Mouse (Mus musculus) frontal cortex, postnatal 36 days (tissue): ENCODE data around the gene Pxn.
"Not testable (repeated sequence)": the region's sequence is repeated elsewhere in the genome, so short reads cannot be mapped to it uniquely, and the experiment has no call there.

Source experiments
- DNase-seq, 2 experiments: peaks; one replicate each; pipeline ENCODE4 v3.0.0; 2022; ENCODE audit warnings: low spot score in 2 of 2

Pxn gene

DNA sequence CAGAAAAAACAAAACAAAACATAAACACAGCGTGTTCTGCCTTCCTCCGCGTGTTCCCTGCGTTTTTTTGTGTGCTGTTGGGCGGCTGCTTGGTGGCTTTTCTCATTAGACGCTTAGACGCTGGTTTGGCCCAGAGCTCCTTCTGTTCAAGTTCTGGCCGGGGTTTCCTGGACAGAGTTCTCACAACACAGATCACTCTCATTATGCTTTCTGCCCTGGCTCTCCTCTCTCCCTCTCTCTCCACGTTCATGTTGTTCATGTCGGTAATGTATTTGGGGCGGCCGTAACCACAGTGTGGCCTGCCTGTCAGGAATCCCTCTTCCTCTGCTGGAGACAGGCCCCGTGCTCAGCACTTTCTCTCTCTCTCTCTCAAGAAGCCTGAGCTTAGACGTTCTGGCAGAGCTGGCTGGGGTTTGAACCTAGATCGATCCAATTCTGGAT, 2.9 kb downstream of the Pxn start:
- DNase-seq, result no peak

DNA sequence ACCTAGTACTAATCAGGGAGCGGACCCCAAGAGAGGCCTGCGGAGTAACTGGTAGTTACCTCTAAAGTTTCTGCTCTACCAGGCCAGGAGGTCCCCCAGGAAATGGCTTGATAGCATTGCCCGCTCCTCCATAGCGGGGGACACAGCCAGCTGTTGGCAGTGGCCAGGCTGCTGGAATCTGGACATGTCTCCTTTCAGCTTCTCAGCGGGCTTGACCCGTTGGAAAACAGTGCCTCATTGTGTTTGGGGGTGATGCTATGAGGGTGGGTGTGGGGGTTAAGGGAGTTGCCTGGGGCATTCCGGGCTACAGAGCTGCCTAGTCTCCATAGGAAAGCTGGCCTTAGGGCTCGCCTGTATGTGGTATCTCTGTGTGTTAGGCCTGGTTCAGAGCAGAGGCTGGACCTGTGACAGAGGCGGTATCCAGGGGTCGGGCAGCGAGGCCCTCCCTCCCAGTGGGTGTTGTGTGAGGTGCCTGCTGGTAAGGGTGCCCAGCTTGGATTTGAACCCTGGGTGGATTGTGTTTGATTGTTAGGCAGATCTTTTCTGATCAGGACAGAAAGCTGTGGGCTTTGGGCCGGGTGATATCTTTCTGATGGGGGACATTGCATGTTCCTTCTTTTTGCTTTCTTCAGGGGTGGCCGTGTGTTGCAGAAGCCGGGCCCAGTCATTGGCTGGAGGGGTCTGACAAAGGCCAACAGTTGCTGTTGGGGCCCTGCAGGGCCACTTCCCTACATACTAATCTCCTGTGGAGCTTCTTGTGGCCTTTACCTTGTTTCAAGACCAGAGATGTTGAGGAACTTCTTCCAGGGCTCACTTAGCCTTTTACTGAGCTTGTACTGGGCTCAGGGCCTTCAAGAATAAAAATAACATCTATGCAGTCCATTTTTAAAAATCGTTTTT, 3.6 kb downstream of the Pxn start:
- no peak for DNase-seq

- DNase-seq, result no peak
Observed at GRCm38 (mm10) chr5:115512375-115512774, 5.9 kb downstream of the Pxn start.

GRCm38 (mm10) chr5:115513246-115513645, 6.8 kb downstream of the Pxn start:
- no peak for DNase-seq

DNA sequence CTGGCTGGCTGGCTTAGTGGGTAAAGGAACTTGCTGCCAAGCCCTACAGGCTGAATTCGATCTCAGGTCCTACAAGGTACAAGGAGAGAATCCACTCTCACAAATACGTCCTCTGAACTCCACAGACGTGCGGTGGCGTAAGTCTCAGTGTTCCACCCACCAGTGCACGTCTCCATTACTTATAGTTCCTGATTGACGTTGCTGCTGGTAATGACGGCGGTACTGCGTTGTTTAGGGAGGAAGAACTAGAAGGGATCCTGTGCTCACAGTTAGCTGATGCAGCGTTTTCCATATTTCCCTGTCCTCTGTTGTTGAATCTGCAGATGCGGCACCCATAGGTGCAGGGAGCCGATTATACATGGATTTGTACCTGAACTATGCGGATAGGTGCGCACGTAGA, 7.2 kb downstream of the Pxn start:
- DNase-seq, result no peak

GRCm38 (mm10) chr5:115514346-115514745, 7.9 kb downstream of the Pxn start:
- no peak for DNase-seq

DNA sequence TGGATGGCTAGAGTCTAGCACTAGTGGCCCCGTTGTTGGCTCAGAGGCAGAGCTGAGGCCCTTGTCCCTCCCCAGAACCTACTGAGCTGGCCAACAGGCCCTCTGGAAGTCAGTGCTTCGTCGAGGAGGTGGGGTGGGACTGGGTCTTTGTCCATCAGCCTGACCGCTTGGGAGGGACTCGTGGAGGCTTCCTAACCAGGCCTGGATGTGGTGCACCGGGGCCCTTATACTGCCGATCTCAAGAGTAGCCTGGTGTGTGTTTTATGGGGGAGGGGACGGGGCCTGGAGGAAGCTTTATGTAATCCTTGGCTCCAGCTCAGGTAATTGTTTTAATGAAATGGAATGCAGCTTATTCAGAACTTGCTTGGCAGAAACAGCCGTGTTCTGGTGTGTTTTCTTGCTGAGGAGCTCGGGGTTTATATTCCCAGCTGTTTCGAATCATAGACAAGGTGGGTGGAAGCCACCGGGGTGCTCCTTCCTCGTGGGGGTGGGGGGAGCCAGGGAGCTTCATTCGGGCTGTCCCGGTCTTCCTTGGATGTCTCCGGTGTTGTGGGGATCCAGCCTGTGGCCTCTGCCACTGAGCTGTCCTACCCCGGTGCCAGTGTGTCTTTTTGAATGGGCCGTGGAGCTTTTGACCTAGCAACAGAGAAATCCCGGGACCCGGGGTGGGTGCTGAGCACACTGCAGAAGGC, 8.6 kb downstream of the Pxn start:
- no peak for DNase-seq

DNA sequence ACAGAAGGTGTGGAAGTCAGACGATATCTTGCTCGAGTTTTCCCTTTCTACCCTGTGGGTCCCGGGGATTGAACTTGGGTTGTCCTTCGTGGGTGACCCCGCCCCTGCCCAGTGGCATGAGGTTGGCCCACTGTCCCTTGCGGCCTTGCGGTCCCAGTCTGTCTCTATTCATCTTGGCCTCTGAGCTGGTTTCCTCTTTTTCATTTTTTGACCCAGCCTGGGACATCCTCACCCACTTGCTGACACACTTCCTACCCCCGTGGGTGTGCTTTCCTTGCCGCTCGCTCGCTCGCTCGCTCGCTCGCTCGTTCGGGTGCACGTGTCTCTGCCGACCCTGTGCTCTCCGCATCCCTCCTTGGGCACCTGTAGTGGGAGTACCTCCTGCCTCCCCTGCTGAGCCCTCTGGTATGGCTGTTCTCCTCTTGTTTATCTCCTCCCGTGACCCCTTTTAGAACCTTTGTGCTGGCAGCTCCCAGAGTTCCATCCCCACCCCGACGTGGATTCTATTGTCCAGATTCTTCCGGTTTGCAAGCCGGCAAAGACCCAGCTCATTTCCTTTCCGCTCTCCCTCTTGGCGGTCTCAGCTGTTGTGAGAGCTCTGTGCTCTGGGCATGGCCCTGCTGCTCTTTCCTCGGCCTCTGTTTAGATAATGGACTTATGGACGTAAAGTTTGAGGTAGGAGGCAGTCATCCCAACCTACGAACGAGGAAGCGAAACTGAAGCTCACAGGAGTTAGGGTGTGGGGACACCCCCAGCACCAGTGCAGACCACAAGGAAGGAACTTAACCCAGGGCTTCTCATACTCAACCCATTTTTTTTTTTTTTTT, 9.8 kb downstream of the Pxn start:
- no peak for DNase-seq

DNA sequence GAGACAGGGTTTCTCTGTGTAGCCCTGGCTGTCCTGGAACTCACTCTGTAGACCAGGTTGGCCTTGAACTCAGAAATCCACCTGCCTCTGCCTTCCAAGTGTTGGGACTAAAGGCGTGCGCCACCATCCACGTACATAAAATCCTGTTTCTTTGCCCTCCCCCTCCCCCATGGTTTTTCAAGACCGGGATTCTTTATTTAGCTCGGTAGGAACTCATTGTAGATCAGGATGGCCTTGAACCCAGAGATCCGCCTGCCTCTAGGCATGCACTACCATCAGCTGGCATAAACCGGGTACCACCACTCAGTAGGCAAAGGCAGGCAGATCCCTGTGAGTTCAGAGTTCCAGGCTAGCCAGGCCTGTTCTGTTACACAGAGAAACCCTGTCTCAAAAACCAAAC, 10.4 kb downstream of the Pxn start:
- no peak for DNase-seq

GRCm38 (mm10) chr5:115517501-115517900, 11.0 kb downstream of the Pxn start:
- no peak for DNase-seq

DNA sequence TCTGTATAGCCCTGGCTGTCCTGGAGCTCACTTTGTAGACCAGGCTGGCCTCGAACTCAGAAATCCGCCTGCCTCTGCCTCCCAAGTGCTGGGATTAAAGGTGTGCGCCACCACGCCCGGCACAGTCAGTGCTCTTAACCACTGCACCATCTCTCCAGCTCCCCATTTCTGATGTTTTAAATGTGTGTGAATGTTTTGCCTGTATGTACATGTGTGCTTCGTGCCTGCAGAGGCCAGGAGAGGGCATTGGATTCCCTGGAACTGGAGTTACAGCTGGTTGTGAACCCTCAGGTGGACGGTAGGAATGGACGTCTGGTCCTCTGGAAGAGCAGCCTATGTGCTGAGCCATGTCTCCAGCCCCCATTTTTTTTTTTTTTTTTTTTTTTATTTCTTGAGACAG, 11.7 kb downstream of the Pxn start:
- not testable (repeated sequence) for DNase-seq

DNA sequence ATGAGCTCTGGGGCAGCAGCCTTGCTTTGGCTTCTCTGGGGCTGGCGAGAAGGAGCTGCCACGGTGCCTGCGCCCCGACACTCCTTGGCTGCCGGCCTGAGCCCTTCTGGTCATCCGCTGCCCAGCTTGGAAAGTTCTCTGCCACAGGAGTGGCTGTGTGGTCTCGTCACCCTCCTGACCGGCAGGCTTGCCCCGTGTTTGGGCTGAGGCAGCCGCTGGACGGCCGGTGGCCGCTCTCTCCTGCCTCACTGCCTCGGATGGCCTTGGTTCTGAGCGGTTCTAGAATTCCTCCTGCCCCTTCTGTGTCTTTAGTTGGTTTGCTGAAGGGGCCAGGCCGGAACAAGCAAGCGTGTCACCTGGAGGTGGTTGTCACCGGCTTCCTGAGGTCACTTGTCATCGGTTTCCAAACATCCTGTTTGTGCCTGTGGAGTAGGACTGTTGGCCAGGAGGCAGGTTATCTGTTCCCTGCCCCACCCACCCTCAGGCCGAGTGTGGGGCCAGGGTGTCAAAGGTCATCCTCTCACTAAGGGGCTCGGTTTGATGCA, 13.9 kb downstream of the Pxn start:
- DNase-seq, result no peak

DNA sequence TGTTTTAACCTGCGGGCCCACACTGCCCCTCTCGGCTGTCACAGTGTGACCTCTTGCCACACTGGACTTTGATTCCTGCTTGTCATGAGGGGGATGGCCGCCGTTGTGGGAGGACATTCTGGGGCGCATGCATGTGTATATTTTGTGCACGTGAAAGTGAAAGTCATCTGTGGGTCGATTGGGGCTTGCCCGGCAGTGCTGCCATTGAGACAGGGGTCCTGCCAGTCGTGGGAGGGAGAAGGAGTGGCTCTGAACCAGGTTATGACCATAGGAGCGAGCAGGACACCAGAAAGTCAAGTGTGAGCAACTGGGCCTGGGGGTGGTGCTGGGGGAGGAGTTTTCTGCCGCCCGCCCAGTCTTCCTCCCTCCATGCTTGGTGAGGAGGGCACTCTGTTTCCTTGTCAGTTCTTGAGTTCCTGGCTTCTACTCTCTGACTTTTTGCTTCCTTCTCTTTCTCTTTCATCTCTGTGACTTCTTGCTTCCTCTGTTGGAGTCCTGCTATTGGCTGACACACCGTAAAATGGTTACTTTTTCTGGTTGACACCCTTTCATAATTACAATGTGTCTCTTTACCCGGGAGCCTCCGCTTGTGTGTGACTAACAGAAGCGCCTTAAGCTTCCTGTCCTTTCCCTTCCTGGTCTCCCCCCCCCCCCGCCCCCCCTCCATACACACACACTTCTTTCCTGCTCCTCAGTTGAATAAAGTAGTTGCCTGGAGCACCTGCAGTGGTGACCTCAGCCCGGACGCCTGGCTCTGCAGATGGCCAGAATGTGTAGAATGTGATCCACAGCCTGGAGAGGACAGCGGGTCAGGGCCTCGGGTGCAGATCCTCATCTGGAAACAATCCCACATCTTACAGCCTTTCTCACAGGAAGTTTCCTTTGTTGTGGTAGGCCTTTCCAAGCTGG, 15.3 kb downstream of the Pxn start:
- DNase-seq, result no peak

DNA sequence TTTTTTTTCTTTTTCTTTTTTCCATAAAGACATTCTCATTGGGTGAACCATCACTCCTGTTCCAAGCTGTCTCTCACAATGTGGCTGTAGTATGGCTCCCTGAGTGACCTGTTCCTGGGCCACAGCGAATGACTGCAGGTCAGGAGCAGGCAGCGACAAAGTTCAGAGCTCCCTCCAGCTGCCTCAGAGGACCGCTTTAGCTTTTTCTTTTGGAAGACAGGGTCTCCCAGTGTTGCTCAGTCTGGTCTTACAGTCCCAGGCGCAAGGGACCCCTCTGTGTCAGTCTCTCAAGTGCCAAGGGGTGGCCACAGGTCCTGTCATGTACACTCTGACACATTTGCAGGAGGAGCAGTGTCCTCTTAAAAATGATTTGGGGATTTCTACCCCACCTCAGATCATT, 16.1 kb downstream of the Pxn start:
- DNase-seq, result no peak

DNA sequence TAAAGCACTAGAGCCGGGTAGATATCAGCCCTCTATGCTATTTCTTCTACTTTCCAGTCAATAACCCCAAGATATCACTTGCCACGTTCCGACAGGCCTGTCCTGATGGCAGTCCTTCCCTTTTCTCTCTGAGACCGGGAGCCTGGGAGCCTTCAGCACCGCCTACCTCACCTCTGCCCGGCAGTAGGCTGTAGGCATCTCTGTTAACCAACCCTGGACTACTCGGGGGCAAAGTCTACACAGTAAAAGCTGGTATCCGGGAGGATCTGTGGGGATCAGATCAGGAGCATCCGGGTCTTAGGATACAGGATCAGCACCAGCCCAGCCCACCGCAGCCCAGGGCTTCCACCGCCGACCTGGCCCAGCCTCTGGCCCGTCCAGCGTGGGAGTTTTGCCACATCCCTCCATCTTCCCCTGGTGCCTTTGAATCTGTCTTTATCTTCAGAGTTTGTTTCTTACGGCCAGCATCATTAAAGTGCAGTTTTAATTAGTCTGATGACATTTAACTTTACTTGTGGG, 16.6 kb downstream of the Pxn start:
- DNase-seq, result no peak

DNA sequence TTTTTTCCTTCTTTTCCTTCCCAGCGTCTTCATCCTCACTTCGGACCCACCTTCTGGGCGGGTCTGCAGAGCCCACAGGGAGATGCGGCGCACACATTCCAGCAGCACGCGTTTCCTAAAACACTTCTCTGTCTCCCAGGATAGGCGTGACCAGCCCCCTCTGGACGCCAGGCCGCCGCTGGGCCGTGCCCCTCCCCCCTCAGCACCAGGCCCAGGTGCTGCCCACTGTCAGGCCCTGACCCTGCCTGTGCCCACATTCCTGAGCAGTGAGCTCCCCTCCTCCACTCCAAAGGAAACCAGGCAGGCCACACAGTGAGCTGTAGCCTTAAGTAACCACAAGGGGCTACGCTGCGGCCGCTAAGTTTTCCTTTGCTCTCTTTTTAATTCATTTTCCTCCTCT, 17.5 kb downstream of the Pxn start:
- DNase-seq, result no peak

GRCm38 (mm10) chr5:115524471-115524870, 18.0 kb downstream of the Pxn start:
- DNase-seq, result no peak

DNA sequence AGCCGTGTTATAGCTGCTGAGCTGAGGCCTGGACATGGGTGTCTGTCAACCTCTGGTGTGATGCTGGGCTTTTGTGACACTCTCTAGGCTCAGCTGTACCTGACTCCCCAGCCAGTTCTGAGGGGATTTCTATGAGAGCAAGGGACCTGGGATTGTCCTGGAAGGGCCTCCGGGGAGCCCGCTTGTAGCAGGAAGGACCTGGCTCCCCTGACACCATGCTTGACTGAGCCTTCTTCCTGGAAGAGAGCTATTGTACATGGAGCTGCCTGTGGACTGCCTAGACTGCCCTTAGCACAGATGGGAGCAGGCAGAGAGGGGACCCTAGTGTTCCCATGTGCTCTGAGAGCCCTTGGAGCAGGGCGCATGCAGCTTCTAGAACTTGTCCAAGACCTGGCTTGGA, 18.9 kb downstream of the Pxn start:
- no peak for DNase-seq

DNA sequence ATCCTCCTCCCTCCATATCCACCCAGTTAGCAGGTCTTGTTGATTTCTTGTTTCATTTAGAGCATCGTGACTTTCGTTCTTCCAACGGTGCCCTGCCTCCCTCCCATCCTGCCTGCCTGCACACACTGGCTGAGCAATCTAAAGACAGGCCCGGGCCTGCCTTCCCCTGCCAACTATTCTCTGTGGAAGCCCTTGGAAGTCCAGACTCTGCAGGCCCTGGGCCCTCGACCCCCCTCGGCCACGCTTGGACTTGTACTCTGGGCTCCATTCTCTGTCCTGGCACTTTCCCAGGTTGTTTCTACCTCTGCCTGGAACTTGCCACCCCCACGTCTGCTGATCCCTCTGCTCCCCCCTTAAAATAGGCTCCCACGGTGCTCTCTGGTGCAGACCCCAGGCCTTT, 19.5 kb downstream of the Pxn start:
- no peak for DNase-seq

- DNase-seq, result no peak
Observed at GRCm38 (mm10) chr5:115526456-115527202, 20.2 kb downstream of the Pxn start.
